Mouse (Mus musculus) ES-Bruce4 (cell line): Measurements from ENCODE around the gene Trim2. TPM values are rescaled to one million over a fixed set of nuclear protein-coding genes. Genes with fewer than 3 reads are reported as not detected.

Source experiments
- H3K27ac ChIP-seq: 2 replicates; pipeline ENCODE4 v1.5.1; 2012; ENCODE audit warnings: low read length, inconsistent platforms; ENCODE audit not compliant: insufficient read depth
- H3K27me3 ChIP-seq: 2 replicates; pipeline ENCODE4 v1.6.1; 2012; ENCODE audit warnings: mild to moderate bottlenecking, low read length, inconsistent platforms; ENCODE audit not compliant: control insufficient read depth, poor library complexity, insufficient read depth, severe bottlenecking
- H3K36me3 ChIP-seq: 2 replicates; pipeline ENCODE4 v1.6.1; 2012; ENCODE audit warnings: inconsistent platforms, mild to moderate bottlenecking, low read length, moderate library complexity; ENCODE audit not compliant: control insufficient read depth, poor library complexity, insufficient read depth, severe bottlenecking
- H3K4me1 ChIP-seq: one replicate; pipeline ENCODE4 v1.8.1; 2011; ENCODE audit warnings: low read length; ENCODE audit not compliant: control insufficient read depth, insufficient read depth
- H3K4me3 ChIP-seq: 2 replicates; pipeline ENCODE4 v1.5.1; 2011; ENCODE audit warnings: low read depth, mild to moderate bottlenecking, low read length
- H3K9ac ChIP-seq: 2 replicates; pipeline ENCODE4 v1.6.1; 2012; ENCODE audit warnings: low read depth, mild to moderate bottlenecking, inconsistent platforms; ENCODE audit not compliant: poor library complexity, severe bottlenecking
- H3K9me3 ChIP-seq: replicated peaks from 2 replicates; pipeline ENCODE4 v1.6.1; 2012; ENCODE audit warnings: mild to moderate bottlenecking, low read length, inconsistent platforms; ENCODE audit not compliant: control insufficient read depth, poor library complexity, insufficient read depth, severe bottlenecking
- CTCF ChIP-seq: IDR thresholded peaks from one replicate; pipeline ENCODE4 v1.8.1; 2011; ENCODE audit warnings: low read depth, low read length
- EP300 ChIP-seq: IDR thresholded peaks from 2 replicates; pipeline ENCODE4 v1.6.1; 2011; ENCODE audit warnings: low read depth, low read length; ENCODE audit not compliant: insufficient read depth
- POLR2A ChIP-seq: IDR thresholded peaks from one replicate; pipeline ENCODE4 v1.8.1; 2011; ENCODE audit warnings: low read length; ENCODE audit not compliant: insufficient read depth
- polyA plus RNA-seq: library from polyadenylated mRNA; stranded (reverse); fragments of >200 nt; gene quantifications from 2 replicates; pipeline ENCODE4 v1.2.4, GENCODE M21; 2011; ENCODE audit warnings: low read depth; ENCODE audit not compliant: missing spikeins, insufficient read depth, insufficient read length

The Trim2 gene
- polyA plus RNA-seq, 1 experiment: 12.8 TPM

- H3K27ac ChIP-seq: no peak overlapping the region
- TF ChIP-seq EP300: no peak
- TF ChIP-seq CTCF: no peak
- no peak for TF ChIP-seq POLR2A
- no peak overlapping the region for H3K4me3 ChIP-seq
- H3K36me3 ChIP-seq: no peaks in the 10 kb centered on the region
- H3K9ac ChIP-seq: peak overlapping the region; percentile 11
- H3K9me3 ChIP-seq: no peaks in the 10 kb centered on the region
- H3K27me3 ChIP-seq: no peaks in the 10 kb centered on the region
- H3K4me1 ChIP-seq: no peaks in the 10 kb centered on the region
Observed at GRCm38 (mm10) chr3:84313801-84314541, 7.3 kb upstream of the Trim2 start.

DNA sequence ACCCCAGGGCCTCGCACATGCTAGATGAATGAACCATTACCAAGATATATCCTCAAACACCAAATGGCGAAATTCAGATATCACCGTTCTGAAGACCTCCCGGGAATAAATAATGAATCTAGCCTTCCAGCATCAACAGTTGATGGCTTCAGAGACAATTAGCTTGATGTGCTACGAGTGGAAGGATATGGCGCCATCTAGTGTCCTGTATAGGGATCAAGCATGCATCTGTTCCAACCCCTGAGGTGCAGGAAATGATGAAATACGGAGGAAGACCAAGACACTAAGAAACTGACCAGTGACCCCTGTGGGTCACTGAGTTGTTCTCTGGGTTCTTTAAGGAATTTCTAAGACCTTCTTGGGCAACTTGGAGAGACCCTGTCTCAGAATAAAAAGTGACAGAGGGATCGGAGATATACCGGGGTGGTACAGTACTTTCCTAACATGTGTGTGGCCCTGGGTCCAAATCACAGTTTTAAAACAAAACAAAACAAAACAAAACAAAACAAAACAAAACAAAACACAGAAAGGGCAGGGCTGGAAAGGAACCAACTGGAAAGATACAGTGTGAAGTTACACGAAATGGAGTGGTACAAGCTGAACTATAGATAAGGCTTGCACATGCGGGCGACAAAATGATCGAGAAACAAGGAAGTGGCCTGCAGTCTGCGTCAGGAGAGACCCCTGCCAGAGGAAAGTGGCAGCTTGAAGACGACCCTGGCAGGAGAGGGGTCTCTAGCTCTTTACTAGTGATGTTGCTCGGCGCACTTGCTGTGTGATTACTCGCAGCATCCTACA lies 6.5 kb upstream of the Trim2 start:
- Histone ChIP-seq H3K27me3 (no peaks in the 10 kb centered on the region), H3K9me3 (no peaks in the 10 kb centered on the region), H3K36me3 (no peaks in the 10 kb centered on the region), H3K9ac (peak overlapping the region; percentile 11), H3K27ac (no peak overlapping the region), H3K4me3 (no peak overlapping the region), H3K4me1 (no peaks in the 10 kb centered on the region)
- no peak for TF ChIP-seq EP300
- TF ChIP-seq CTCF: peak; percentile 41
- no peak for TF ChIP-seq POLR2A

DNA sequence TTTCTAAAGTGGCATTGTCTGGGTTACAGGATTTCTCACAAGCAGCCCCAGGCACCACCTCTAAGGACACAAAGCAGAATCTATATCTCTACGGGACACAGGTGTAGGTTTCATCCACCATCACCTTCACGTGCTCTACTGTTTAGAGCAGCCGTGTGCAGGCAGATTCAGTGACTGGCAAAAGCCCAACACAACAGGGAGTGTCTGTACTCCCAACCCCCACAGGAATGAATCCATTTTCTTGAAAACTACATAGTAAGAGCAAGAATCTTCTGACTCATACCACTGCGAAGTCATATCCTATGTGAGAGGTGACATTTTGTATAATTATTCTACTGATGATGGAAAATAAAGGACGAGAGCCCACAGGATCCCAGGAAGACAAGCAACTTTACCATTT lies 5.6 kb upstream of the Trim2 start:
- TF ChIP-seq POLR2A (no peak), CTCF (no peak), EP300 (no peak)
- Histone ChIP-seq H3K27me3 (no peaks in the 10 kb centered on the region), H3K9me3 (no peaks in the 10 kb centered on the region), H3K4me3 (no peak overlapping the region), H3K4me1 (no peaks in the 10 kb centered on the region), H3K27ac (no peak overlapping the region), H3K36me3 (no peaks in the 10 kb centered on the region), H3K9ac (no peak overlapping the region)

DNA sequence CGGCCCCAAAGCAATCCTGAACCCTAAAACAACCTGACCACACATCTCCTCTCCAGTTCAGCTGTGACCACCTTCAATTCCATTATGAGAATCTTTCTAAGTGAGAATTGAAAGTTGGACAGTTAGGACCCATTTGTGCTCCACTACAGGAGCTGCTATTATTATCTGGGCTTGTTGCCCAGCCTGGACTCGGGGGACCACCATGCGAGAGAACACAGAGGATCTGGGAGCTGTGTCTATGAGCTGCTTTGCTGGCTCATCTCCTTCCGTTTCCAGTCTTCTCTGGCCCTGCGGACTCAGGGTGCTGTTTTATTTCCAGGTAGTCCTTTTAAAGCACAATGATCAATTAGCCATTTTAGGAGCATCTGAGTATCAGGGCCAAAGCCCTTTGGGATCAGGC lies 839 bp upstream of the Trim2 start:
- Histone ChIP-seq H3K9me3 (no peaks in the 10 kb centered on the region), H3K36me3 (no peaks in the 10 kb centered on the region), H3K4me3 (no peak overlapping the region), H3K9ac (no peak overlapping the region), H3K27me3 (no peaks in the 10 kb centered on the region; the same call in 1 of the 2 replicates), H3K27ac (no peak overlapping the region), H3K4me1 (peaks cover 3% of the 10 kb centered on the region)
- no peak for TF ChIP-seq CTCF
- no peak for TF ChIP-seq EP300
- TF ChIP-seq POLR2A: no peak

DNA sequence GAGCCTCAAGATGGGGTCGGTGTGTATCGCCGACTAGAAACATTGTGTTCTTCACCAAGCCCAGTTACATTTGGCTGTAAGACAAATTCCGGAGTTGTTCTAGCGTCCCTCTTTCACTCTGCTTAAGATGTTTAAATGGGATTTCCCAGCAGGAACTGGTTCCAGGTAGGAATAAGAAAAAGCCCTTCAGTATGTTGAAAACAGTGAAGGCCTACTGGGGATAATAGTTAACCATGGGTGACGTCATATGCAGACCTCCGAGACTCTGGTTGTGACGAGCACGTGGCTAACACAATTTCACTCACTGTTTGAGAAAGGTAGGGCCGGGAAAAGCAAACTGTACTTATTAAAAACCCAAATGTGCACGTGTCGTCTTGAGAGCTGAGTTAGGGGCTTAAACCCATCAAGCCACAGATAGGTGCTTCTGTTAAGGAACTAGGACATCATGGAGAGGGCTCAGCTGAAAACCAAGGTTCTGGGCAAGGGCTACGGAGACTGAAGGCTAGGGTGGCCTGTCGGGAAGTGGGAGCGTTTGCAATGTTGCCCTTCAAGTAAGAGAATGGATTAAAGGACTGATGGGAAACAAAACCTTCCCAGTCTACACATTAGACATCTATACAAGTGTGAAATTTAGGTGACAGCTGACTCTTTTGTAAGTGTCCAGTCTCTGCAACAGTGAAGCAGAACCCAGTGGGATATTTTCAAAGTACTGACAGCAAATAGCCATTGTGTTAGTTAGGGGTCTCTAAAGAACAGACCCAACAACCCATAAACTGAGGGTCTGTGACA lies 761 bp downstream of the Trim2 start:
- Histone ChIP-seq H3K9me3 (no peaks in the 10 kb centered on the region), H3K4me3 (no peak overlapping the region), H3K4me1 (peaks cover 3% of the 10 kb centered on the region), H3K36me3 (no peaks in the 10 kb centered on the region), H3K9ac (no peak overlapping the region), H3K27me3 (no peaks in the 10 kb centered on the region; the same call in 1 of the 2 replicates), H3K27ac (no peak overlapping the region)
- TF ChIP-seq POLR2A (no peak), EP300 (no peak), CTCF (no peak)
